Mouse (Mus musculus) liver, embryonic 14.5 days (tissue): ENCODE measurements around the gene E2f6. TPM values are rescaled to one million over a fixed set of nuclear protein-coding genes. Genes with fewer than 3 reads are reported as not detected.

Source experiments
- ATAC-seq: fragments of 200-750 bp; cut with Nextera tagmentation; 2 replicates; pipeline ENCODE4 v1.8.0; 2017; ENCODE audit warnings: moderate number of reproducible peaks, mild to moderate bottlenecking, moderate library complexity; ENCODE audit not compliant: insufficient read depth
- DNase-seq, 3 experiments: peaks; one replicate each; pipeline ENCODE4 v3.0.0-alpha.2; 2012 to 2013; ENCODE audit warnings: low read depth in 3 of 3, low spot score in 3 of 3
- H3K27ac ChIP-seq: fragments of 300-500 bp; sonication (generic); 2 replicates; pipeline ENCODE4 v1.5.1; 2014; ENCODE audit warnings: moderate library complexity, mild to moderate bottlenecking, control low read depth, inconsistent platforms
- H3K27me3 ChIP-seq: fragments of 300-500 bp; sonication (generic); 2 replicates; pipeline ENCODE4 v1.6.1; 2014; ENCODE audit warnings: mild to moderate bottlenecking, low read length, moderate library complexity; ENCODE audit not compliant: control insufficient read depth, insufficient read depth
- H3K36me3 ChIP-seq: fragments of 300-500 bp; sonication (generic); replicated peaks from 2 replicates; pipeline ENCODE4 v1.6.1; 2014; ENCODE audit warnings: low read depth; ENCODE audit not compliant: control insufficient read depth, insufficient read depth
- H3K4me1 ChIP-seq, 2 experiments: fragments of 200-500 bp in 1 of 2; fragments of 300-500 bp in 1 of 2; sonication (generic) in 1 of 2; replicated peaks; 2 replicates each; pipeline ENCODE4 v1.6.1; 2012 to 2014; ENCODE audit warnings: antibody characterized with exemption in 1 of 2, inconsistent platforms in 1 of 2, low read length in 1 of 2; ENCODE audit not compliant: control insufficient read depth in 2 of 2, insufficient read depth in 2 of 2
- H3K4me2 ChIP-seq: fragments of 300-500 bp; sonication (generic); 2 replicates; pipeline ENCODE4 v1.6.1; 2014; ENCODE audit warnings: low read depth, mild to moderate bottlenecking, control low read depth, moderate library complexity
- H3K4me3 ChIP-seq, 2 experiments: fragments of 200-500 bp in 1 of 2; fragments of 300-500 bp in 1 of 2; sonication (generic) in 1 of 2; 2 replicates each; pipeline ENCODE4 v1.5.1; 2012 to 2014; ENCODE audit warnings: low read depth in 2 of 2, low read length in 2 of 2, mild to moderate bottlenecking in 2 of 2, control low read depth in 1 of 2, inconsistent platforms in 1 of 2, moderate library complexity in 1 of 2; ENCODE audit not compliant: insufficient read depth in 1 of 2
- H3K9ac ChIP-seq: fragments of 300-500 bp; sonication (generic); replicated peaks from 2 replicates; pipeline ENCODE4 v1.6.1; 2014; ENCODE audit warnings: mild to moderate bottlenecking, control low read depth, moderate library complexity
- H3K9me3 ChIP-seq: fragments of 300-500 bp; sonication (generic); 2 replicates; pipeline ENCODE4 v1.6.1; 2016; ENCODE audit warnings: low read length, mixed read lengths; ENCODE audit not compliant: control insufficient read depth
- CTCF ChIP-seq: IDR thresholded peaks from 2 replicates; pipeline ENCODE4 v1.5.1; 2016; ENCODE audit warnings: antibody characterized with exemption, low read depth, control low read depth
- EP300 ChIP-seq: IDR thresholded peaks from 2 replicates; pipeline ENCODE4 v1.6.1; 2016; ENCODE audit warnings: antibody characterized with exemption, low read depth
- WGBS: fragments of 180-500 bp; shearing (Covaris S2); extraction: QIAGEN DNeasy Blood & Tissue Kit; methylation state at CpG from one replicate; pipeline ENCODE4 v1.1.7; 2014; ENCODE audit not compliant: insufficient replicate concordance; 5-methylcytosine and 5-hydroxymethylcytosine counted together
- polyA plus RNA-seq, 2 experiments: library from polyadenylated mRNA; depleted of rRNA in 1 of 2; stranded (reverse) in 1 of 2; unstranded in 1 of 2; fragments of >200 nt; fragmentation: Nextera tagmentation in 1 of 2; extraction: Ambion mirVana in 1 of 2; gene quantifications; 2 replicates each; pipeline versions ENCODE4 v1.2.1 to v1.2.3; 2012 to 2014

E2f6 gene
- polyA plus RNA-seq, 2 experiments = 14.3 to 15.5 TPM

GRCm38 (mm10) chr12:16768251-16768650, 42.5 kb upstream of the E2f6 start:
- no peaks in the 10 kb centered on the region for H3K36me3 ChIP-seq
- H3K9me3 ChIP-seq = no peaks in the 10 kb centered on the region
- H3K27ac ChIP-seq = no peak overlapping the region
- DNase-seq (no peak), ATAC-seq (no peak)
- H3K4me3 ChIP-seq = no peak overlapping the region
- TF ChIP-seq CTCF (no peak), EP300 (no peak)
- no peak overlapping the region for H3K4me2 ChIP-seq
- peaks cover 0 to 4% of the 10 kb centered on the region in 2 experiments; a peak in 1 of 4 replicates for H3K4me1 ChIP-seq
- WGBS = 47% methylated on average over 3 of the region's 3 CpGs
- no peak overlapping the region for H3K9ac ChIP-seq
- no peaks in the 10 kb centered on the region for H3K27me3 ChIP-seq

GRCm38 (mm10) chr12:16768711-16769110, 42.1 kb upstream of the E2f6 start:
- H3K4me1 ChIP-seq = peaks cover 0 to 4% of the 10 kb centered on the region in 2 experiments; a peak in 1 of 4 replicates
- H3K4me3 ChIP-seq = no peak overlapping the region
- H3K9me3 ChIP-seq = no peaks in the 10 kb centered on the region
- ATAC-seq (no peak), DNase-seq (peak in 1 of 3 experiments; percentile 3)
- H3K27me3 ChIP-seq = no peaks in the 10 kb centered on the region
- no peak for TF ChIP-seq CTCF
- no peak for TF ChIP-seq EP300
- no peak overlapping the region for H3K9ac ChIP-seq
- no peak overlapping the region for H3K27ac ChIP-seq
- WGBS = 25% methylated on average over 2 of the region's 2 CpGs
- H3K36me3 ChIP-seq = no peaks in the 10 kb centered on the region
- no peak overlapping the region for H3K4me2 ChIP-seq

- no peak overlapping the region for H3K27ac ChIP-seq
- ATAC-seq = peak; percentile 61; the same call in 1 of the 2 replicates
- no peaks in the 10 kb centered on the region for H3K36me3 ChIP-seq
- no peak overlapping the region for H3K4me2 ChIP-seq
- H3K9ac ChIP-seq = no peak overlapping the region
- TF ChIP-seq EP300 = no peak
- no peak for TF ChIP-seq CTCF
- no peak overlapping the region for H3K4me3 ChIP-seq
- WGBS = 57% methylated on average over 6 of the region's 6 CpGs
- peaks cover 0 to 4% of the 10 kb centered on the region in 2 experiments; a peak in 1 of 4 replicates for H3K4me1 ChIP-seq
- DNase-seq = peak in 1 of 3 experiments; percentile 9
- H3K9me3 ChIP-seq = no peaks in the 10 kb centered on the region
- no peaks in the 10 kb centered on the region for H3K27me3 ChIP-seq
Observed at GRCm38 (mm10) chr12:16769601-16770165, 41.1 kb upstream of the E2f6 start.

- Histone ChIP-seq H3K4me1 (peaks cover 0 to 11% of the 10 kb centered on the region in 2 experiments; a peak in 2 of 4 replicates), H3K27me3 (no peaks in the 10 kb centered on the region), H3K27ac (no peak overlapping the region), H3K4me2 (no peak overlapping the region), H3K4me3 (no peak overlapping the region), H3K36me3 (no peaks in the 10 kb centered on the region), H3K9ac (no peak overlapping the region), H3K9me3 (no peaks in the 10 kb centered on the region)
- ATAC-seq (no peak), DNase-seq (no peak)
- TF ChIP-seq CTCF (no peak), EP300 (no peak)
- 62% methylated on average over 4 of the region's 4 CpGs for WGBS
Observed at GRCm38 (mm10) chr12:16774605-16775004, 36.2 kb upstream of the E2f6 start.

GRCm38 (mm10) chr12:16775351-16775750, 35.4 kb upstream of the E2f6 start:
- DNase-seq (no peak), ATAC-seq (no peak)
- Histone ChIP-seq H3K4me3 (no peak overlapping the region), H3K27me3 (no peaks in the 10 kb centered on the region), H3K27ac (no peak overlapping the region), H3K36me3 (no peaks in the 10 kb centered on the region), H3K9ac (no peak overlapping the region), H3K9me3 (no peaks in the 10 kb centered on the region), H3K4me1 (peaks cover 0 to 8% of the 10 kb centered on the region in 2 experiments; a peak in 2 of 4 replicates), H3K4me2 (no peak overlapping the region)
- 46% methylated on average over 3 of the region's 3 CpGs for WGBS
- TF ChIP-seq EP300 (no peak), CTCF (no peak)
